Mouse (Mus musculus): ENCODE data around the gene Ece2.

Gene Ece2

GRCm38 (mm10) chr16:20629731-20630634 is at the start of gene Ece2:
Gene Ece2 (plus strand): TSS chr16:20629828.
- DNase-seq (ENCODE audit: low spot score in 2 of 2): no peak

GRCm38 (mm10) chr16:20589366-20589938 is 40.2 kb upstream of the Ece2 start, which contains the start of gene Vwa5b2:
Gene Vwa5b2 (plus strand): TSS chr16:20589471.
- no peak for DNase-seq (ENCODE audit: low spot score in 2 of 2)

GRCm38 (mm10) chr16:20589939-20590679 is 39.5 kb upstream of the Ece2 start:
- peak in 1 of 2 experiments; percentile 59 for DNase-seq (ENCODE audit: low spot score in 2 of 2)

GRCm38 (mm10) chr16:20590680-20591038 is 39.0 kb upstream of the Ece2 start:
- DNase-seq (ENCODE audit: low spot score in 2 of 2): no peak

GRCm38 (mm10) chr16:20591076-20591705 is 38.4 kb upstream of the Ece2 start:
- peak in 1 of 2 experiments; percentile 63 for DNase-seq (ENCODE audit: low spot score in 2 of 2)

GRCm38 (mm10) chr16:20595060-20595673 is 34.5 kb upstream of the Ece2 start:
- no peak for DNase-seq (ENCODE audit: low spot score in 2 of 2)

GRCm38 (mm10) chr16:20595737-20596136 is 33.9 kb upstream of the Ece2 start:
- DNase-seq (ENCODE audit: low spot score in 2 of 2): no peak

GRCm38 (mm10) chr16:20596687-20597441 is 32.8 kb upstream of the Ece2 start:
- no peak for DNase-seq (ENCODE audit: low spot score in 2 of 2)

- no peak for DNase-seq (ENCODE audit: low spot score in 2 of 2)
Observed at GRCm38 (mm10) chr16:20600511-20600910, 29.1 kb upstream of the Ece2 start.

- DNase-seq (ENCODE audit: low spot score in 2 of 2): no peak
Observed at GRCm38 (mm10) chr16:20604705-20605104, 24.9 kb upstream of the Ece2 start.

- peak; percentile 76 to 85 for DNase-seq (ENCODE audit: low spot score in 2 of 2)
Observed at GRCm38 (mm10) chr16:20610501-20611356, 18.9 kb upstream of the Ece2 start.

- peak; percentile 83 to 89 for DNase-seq (ENCODE audit: low spot score in 2 of 2)
Observed at GRCm38 (mm10) chr16:20611357-20612227, 18.0 kb upstream of the Ece2 start, which contains the start of the genes Eef1akmt4, Gm49333 and Alg3. Gene Eef1akmt4 (plus strand): TSS chr16:20611593. Gene Gm49333 (plus strand): TSS chr16:20611610. Gene Alg3 (minus strand): TSS chr16:20611735.

- DNase-seq (ENCODE audit: low spot score in 2 of 2): no peak
Observed at GRCm38 (mm10) chr16:20619541-20620398, 9.9 kb upstream of the Ece2 start.

- no peak for DNase-seq (ENCODE audit: low spot score in 2 of 2)
Observed at GRCm38 (mm10) chr16:20620399-20620735, 9.3 kb upstream of the Ece2 start.

- peak in 1 of 2 experiments; percentile 73 for DNase-seq (ENCODE audit: low spot score in 2 of 2)
Observed at GRCm38 (mm10) chr16:20620751-20621190, 8.9 kb upstream of the Ece2 start.

- peak; percentile 59 to 76 for DNase-seq (ENCODE audit: low spot score in 2 of 2)
Observed at GRCm38 (mm10) chr16:20621191-20621990, 8.2 kb upstream of the Ece2 start, which contains the start of gene Camk2n2. Gene Camk2n2 (minus strand): TSS chr16:20621287.

Measured in spleen, postnatal 4 days (tissue).